Mouse (Mus musculus) central nervous system, embryonic 11.5 days (tissue): ENCODE data around the gene Gba. TPM values are rescaled to one million over a fixed set of nuclear protein-coding genes. Genes with fewer than 3 reads are reported as not detected.

Source experiments
- polyA plus RNA-seq: library from polyadenylated mRNA; depleted of rRNA; stranded (reverse); fragments of >200 nt; gene quantifications from 2 replicates; pipeline ENCODE4 v1.2.3, GENCODE M21; 2012; rRNA removed

Gba gene
- 25.4 and 39.8 TPM in 2 replicates for polyA plus RNA-seq

GRCm38 (mm10) chr3:89202253-89203141 is at the start of gene Gba:
Gene Gba (plus strand): TSS chr3:89202928.

GRCm38 (mm10) chr3:89159616-89160344 is 42.9 kb upstream of the Gba start, which contains the start of gene Hcn3:
Gene Hcn3 (minus strand): TSS chr3:89160196.

GRCm38 (mm10) chr3:89164506-89165267 is 38.0 kb upstream of the Gba start, which contains the start of gene Clk2:
Gene Clk2 (plus strand): TSS chr3:89164795.

GRCm38 (mm10) chr3:89177242-89178106 is 25.3 kb upstream of the Gba start, which contains the start of gene Scamp3:
Gene Scamp3 (plus strand): TSS chr3:89177473.

GRCm38 (mm10) chr3:89183058-89183958 is 19.4 kb upstream of the Gba start, which contains the start of gene Fam189b:
Gene Fam189b (plus strand): TSS chr3:89183143.

GRCm38 (mm10) chr3:89214681-89215411 is 12.1 kb downstream of the Gba start, which contains the start of gene Thbs3:
Gene Thbs3 (plus strand): TSS chr3:89215180.

GRCm38 (mm10) chr3:89226900-89227299 is 24.2 kb downstream of the Gba start, which contains the start of gene Mtx1:
Gene Mtx1 (minus strand): TSS chr3:89227088.

GRCm38 (mm10) chr3:89228836-89229235 is 26.1 kb downstream of the Gba start, which contains the start of gene Muc1:
Gene Muc1 (plus strand): TSS chr3:89229057.

GRCm38 (mm10) chr3:89245688-89246171 is 43.0 kb downstream of the Gba start, which contains the start of gene Krtcap2:
Gene Krtcap2 (plus strand): TSS chr3:89245966.

GRCm38 (mm10) chr3:89246261-89247100 is 43.8 kb downstream of the Gba start, which contains the start of gene Trim46:
Gene Trim46 (minus strand): TSS chr3:89246309.

Other genes with a start within 250 kb of the Gba start
- 29.7 and 37.9 TPM in 2 replicates for gene Rusc1, start 109.6 kb upstream of the Gba start, polyA plus RNA-seq
- not detected in 2 replicates for gene Gm43738, start 101.8 kb upstream of the Gba start, polyA plus RNA-seq
- 185 and 198 TPM in 2 replicates for gene Fdps, start 101.0 kb upstream of the Gba start, polyA plus RNA-seq
- gene Pklr, start 66.8 kb upstream of the Gba start, polyA plus RNA-seq: 9.5 and 14.9 TPM in 2 replicates
- 10.2 and 12.0 TPM in 2 replicates for gene Hcn3, start 42.7 kb upstream of the Gba start, polyA plus RNA-seq
- 106 and 144 TPM in 2 replicates for gene Clk2, start 38.1 kb upstream of the Gba start, polyA plus RNA-seq
- 81.7 and 94.0 TPM in 2 replicates for gene Scamp3, start 25.5 kb upstream of the Gba start, polyA plus RNA-seq
- gene Fam189b, start 19.8 kb upstream of the Gba start, polyA plus RNA-seq: 45.5 and 48.4 TPM in 2 replicates
- 106 TPM in 2 replicates for gene Thbs3, start 12.3 kb downstream of the Gba start, polyA plus RNA-seq
- 176 and 193 TPM in 2 replicates for gene Mtx1, start 24.2 kb downstream of the Gba start, polyA plus RNA-seq
- gene Muc1, start 26.1 kb downstream of the Gba start, polyA plus RNA-seq: 11.6 and 12.3 TPM in 2 replicates
- 90.0 and 92.9 TPM in 2 replicates for gene Krtcap2, start 43.0 kb downstream of the Gba start, polyA plus RNA-seq
- gene Trim46, start 43.4 kb downstream of the Gba start, polyA plus RNA-seq: 20.5 and 22.4 TPM in 2 replicates
- gene Dpm3, start 56.4 kb downstream of the Gba start, polyA plus RNA-seq: 141 and 150 TPM in 2 replicates
- 29.1 and 51.5 TPM in 2 replicates for gene Slc50a1, start 67.6 kb downstream of the Gba start, polyA plus RNA-seq
- gene Efna1, start 78.2 kb downstream of the Gba start, polyA plus RNA-seq: 8.9 and 20.0 TPM in 2 replicates
- 5.5 and 18.9 TPM in 2 replicates for gene Efna3, start 120.0 kb downstream of the Gba start, polyA plus RNA-seq
- gene Efna4, start 135.1 kb downstream of the Gba start, polyA plus RNA-seq: 32.7 and 40.6 TPM in 2 replicates
- gene Adam15, start 147.1 kb downstream of the Gba start, polyA plus RNA-seq: 32.0 and 36.4 TPM in 2 replicates
- 0.18 and 0.41 TPM in 2 replicates for gene Dcst2, start 159.0 kb downstream of the Gba start, polyA plus RNA-seq
- gene Dcst1, start 162.3 kb downstream of the Gba start, polyA plus RNA-seq: 0.02 and 0.05 TPM in 2 replicates
- gene Zbtb7b, start 191.8 kb downstream of the Gba start, polyA plus RNA-seq: 2.7 and 3.9 TPM in 2 replicates
- 3.2 and 3.6 TPM in 2 replicates for gene Lenep, start 199.9 kb downstream of the Gba start, polyA plus RNA-seq
- 22.1 and 30.7 TPM in 2 replicates for gene Flad1, start 208.9 kb downstream of the Gba start, polyA plus RNA-seq
- gene Cks1b, start 215.5 kb downstream of the Gba start, polyA plus RNA-seq: 235 and 307 TPM in 2 replicates
- gene Shc1, start 215.5 kb downstream of the Gba start, polyA plus RNA-seq: 47.1 and 77.1 TPM in 2 replicates
- gene Pygo2, start 227.3 kb downstream of the Gba start, polyA plus RNA-seq: 58.4 and 79.0 TPM in 2 replicates
- gene Pbxip1, start 233.8 kb downstream of the Gba start, polyA plus RNA-seq: 18.5 and 18.7 TPM in 2 replicates